Mouse (Mus musculus): ENCODE measurements around the gene Pkd1l2. TPM values are rescaled to one million over a fixed set of nuclear protein-coding genes. Genes with fewer than 3 reads are reported as not detected.

Gene Pkd1l2
- total RNA-seq, 2 experiments from 2014 or later, result 0.04 TPM

- ATAC-seq (ENCODE audit: poor library complexity, severe bottlenecking), result peak; percentile 88
These were observed 103.5 kb downstream of the Pkd1l2 start, which contains the start of gene 1700030J22Rik for GRCm38 (mm10) chr8:116978631-116979256. 1700030J22Rik (minus strand) TSS chr8:116978959.

- ATAC-seq (ENCODE audit: poor library complexity, severe bottlenecking), result no peak
These were observed 104.2 kb downstream of the Pkd1l2 start for GRCm38 (mm10) chr8:116978052-116978451.

GRCm38 (mm10) chr8:116975606-116976005, 106.6 kb downstream of the Pkd1l2 start:
- ATAC-seq (ENCODE audit: poor library complexity, severe bottlenecking), result no peak

GRCm38 (mm10) chr8:116975066-116975465, 107.2 kb downstream of the Pkd1l2 start:
- ATAC-seq (ENCODE audit: poor library complexity, severe bottlenecking), result peak; percentile 28

GRCm38 (mm10) chr8:116969531-116969930, 112.7 kb downstream of the Pkd1l2 start:
- ATAC-seq (ENCODE audit: poor library complexity, severe bottlenecking), result no peak

- ATAC-seq (ENCODE audit: poor library complexity, severe bottlenecking), result no peak
These were observed 127.8 kb downstream of the Pkd1l2 start for GRCm38 (mm10) chr8:116954415-116954814.

GRCm38 (mm10) chr8:116952428-116952827, 129.8 kb downstream of the Pkd1l2 start:
- ATAC-seq (ENCODE audit: poor library complexity, severe bottlenecking), result no peak

- no peak for ATAC-seq (ENCODE audit: poor library complexity, severe bottlenecking)
These were observed 130.5 kb downstream of the Pkd1l2 start for GRCm38 (mm10) chr8:116951778-116952177.

- no peak for ATAC-seq (ENCODE audit: poor library complexity, severe bottlenecking)
These were observed 130.9 kb downstream of the Pkd1l2 start for GRCm38 (mm10) chr8:116951369-116951768.

GRCm38 (mm10) chr8:116947589-116947988, 134.7 kb downstream of the Pkd1l2 start:
- ATAC-seq (ENCODE audit: poor library complexity, severe bottlenecking), result no peak

GRCm38 (mm10) chr8:116946851-116947250, 135.4 kb downstream of the Pkd1l2 start:
- ATAC-seq (ENCODE audit: poor library complexity, severe bottlenecking), result no peak

- ATAC-seq (ENCODE audit: poor library complexity, severe bottlenecking), result peak; percentile 54
These were observed 135.9 kb downstream of the Pkd1l2 start for GRCm38 (mm10) chr8:116946268-116946838.

Other genes starting within 250 kb of the Pkd1l2 start
- 43.3 and 49.2 TPM in 2 replicates for gene Cmc2, start 161.0 kb downstream of the Pkd1l2 start, total RNA-seq (2015)
- 51.7 and 66.0 TPM in 2 replicates for gene Cmc2, start 161.0 kb downstream of the Pkd1l2 start, total RNA-seq (2017)
- gene Cenpn, start 160.7 kb downstream of the Pkd1l2 start, total RNA-seq (2015), result 26.9 and 35.6 TPM in 2 replicates
- 35.7 and 36.8 TPM in 2 replicates for gene Cenpn, start 160.7 kb downstream of the Pkd1l2 start, total RNA-seq (2017)
- gene Atmin, start 139.1 kb downstream of the Pkd1l2 start, total RNA-seq (2015), result 12.3 and 14.5 TPM in 2 replicates
- gene Atmin, start 139.1 kb downstream of the Pkd1l2 start, total RNA-seq (2017), result 8.6 and 11.3 TPM in 2 replicates
- gene 1700030J22Rik, start 103.5 kb downstream of the Pkd1l2 start, total RNA-seq (2015), result 0.40 and 0.43 TPM in 2 replicates
- 0.29 and 0.37 TPM in 2 replicates for gene 1700030J22Rik, start 103.5 kb downstream of the Pkd1l2 start, total RNA-seq (2017)
- 12.6 and 15.5 TPM in 2 replicates for gene Gcsh, start 88.9 kb downstream of the Pkd1l2 start, total RNA-seq (2015)
- gene Gcsh, start 88.9 kb downstream of the Pkd1l2 start, total RNA-seq (2017), result 12.6 and 25.3 TPM in 2 replicates
- gene Bco1, start 13.4 kb upstream of the Pkd1l2 start, total RNA-seq (2015), result not detected in 2 replicates
- gene Bco1, start 13.4 kb upstream of the Pkd1l2 start, total RNA-seq (2017), result not detected in 2 replicates
- 4.6 and 5.4 TPM in 2 replicates for gene Gan, start 75.7 kb upstream of the Pkd1l2 start, total RNA-seq (2015)
- 4.6 and 4.8 TPM in 2 replicates for gene Gan, start 75.7 kb upstream of the Pkd1l2 start, total RNA-seq (2017)
- 58.4 and 60.3 TPM in 2 replicates for gene Cmip, start 174.6 kb upstream of the Pkd1l2 start, total RNA-seq (2015)
- 22.7 and 26.5 TPM in 2 replicates for gene Cmip, start 174.6 kb upstream of the Pkd1l2 start, total RNA-seq (2017)

Measured in megakaryocyte, adult 5-6 weeks (primary cell).